Mouse (Mus musculus) activated CD4-positive, CD25-positive, alpha-beta regulatory T cell, adult 4 months (primary cell): ENCODE data around the gene 0610030E20Rik. TPM values are rescaled to one million over a fixed set of nuclear protein-coding genes. Genes with fewer than 3 reads are reported as not detected.
A peak's percentile ranks its signal among the peaks of the same experiment; 100 is the strongest.

Source experiments
- ATAC-seq: one replicate; pipeline ENCODE4 v1.8.0; 2017
- polyA plus RNA-seq, 2 experiments: library from polyadenylated mRNA; unstranded; fragments of 100-300 nt; shearing (Covaris generic); gene quantifications; one replicate each; pipeline ENCODE4 v1.2.1; 2017

Gene 0610030E20Rik
- polyA plus RNA-seq, 2 experiments from 2014 or later, result 18.1 to 20.8 TPM

- no peak for ATAC-seq
These were observed 3.1 kb downstream of the 0610030E20Rik start for GRCm38 (mm10) chr6:72350214-72350613.

GRCm38 (mm10) chr6:72352636-72353405 lies 5.7 kb downstream of the 0610030E20Rik start:
- ATAC-seq, result no peak

DNA sequence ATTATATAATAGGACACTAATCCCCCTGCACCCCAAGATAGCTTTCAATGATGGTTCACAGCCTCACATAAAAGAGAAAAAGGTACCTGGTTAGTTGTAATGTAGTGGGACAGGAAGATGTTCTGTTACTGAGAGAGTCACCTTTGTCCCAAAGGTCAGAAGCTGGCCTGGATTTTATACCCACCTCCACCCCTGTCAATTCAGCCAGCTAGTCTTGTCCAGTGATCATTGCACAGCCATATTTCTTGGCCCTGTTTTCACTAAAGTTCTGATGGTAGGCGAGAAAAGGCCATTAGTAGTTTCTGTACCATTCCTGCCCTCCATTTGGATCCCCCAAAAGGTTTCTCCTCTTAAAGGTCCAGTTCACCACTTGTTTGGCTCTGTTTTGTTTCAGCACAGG lies 6.9 kb downstream of the 0610030E20Rik start:
- no peak for ATAC-seq

GRCm38 (mm10) chr6:72355066-72355911 lies 8.2 kb downstream of the 0610030E20Rik start, which contains the start of gene Tmem150a:
Gene Tmem150a (plus strand): TSS chr6:72355447.
- peak; percentile 53 for ATAC-seq

DNA sequence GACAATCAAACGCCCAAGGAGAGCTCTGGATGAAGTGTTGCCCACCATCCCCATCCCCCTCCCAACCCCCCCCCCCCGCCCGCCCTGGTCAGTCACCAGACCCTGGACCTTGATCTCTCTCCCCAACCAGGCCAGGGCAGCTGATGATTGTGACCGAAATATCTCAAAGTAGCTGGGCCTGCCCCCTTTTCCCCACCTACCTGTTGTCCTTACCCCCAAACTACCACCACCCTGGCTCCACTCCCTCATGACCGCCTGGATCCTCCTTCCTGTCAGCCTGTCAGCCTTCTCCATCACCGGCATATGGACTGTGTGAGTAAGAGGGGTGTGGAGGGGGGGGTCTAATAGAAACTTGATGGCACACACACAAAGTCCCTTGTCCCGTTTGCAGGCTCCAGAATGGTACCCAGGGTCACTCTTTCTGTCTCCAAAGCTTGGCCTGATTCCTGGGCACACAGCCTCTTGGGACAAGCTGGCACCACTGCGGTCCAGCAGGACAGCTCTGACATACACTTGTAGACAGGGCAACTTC lies 8.9 kb downstream of the 0610030E20Rik start:
- ATAC-seq, result no peak

DNA sequence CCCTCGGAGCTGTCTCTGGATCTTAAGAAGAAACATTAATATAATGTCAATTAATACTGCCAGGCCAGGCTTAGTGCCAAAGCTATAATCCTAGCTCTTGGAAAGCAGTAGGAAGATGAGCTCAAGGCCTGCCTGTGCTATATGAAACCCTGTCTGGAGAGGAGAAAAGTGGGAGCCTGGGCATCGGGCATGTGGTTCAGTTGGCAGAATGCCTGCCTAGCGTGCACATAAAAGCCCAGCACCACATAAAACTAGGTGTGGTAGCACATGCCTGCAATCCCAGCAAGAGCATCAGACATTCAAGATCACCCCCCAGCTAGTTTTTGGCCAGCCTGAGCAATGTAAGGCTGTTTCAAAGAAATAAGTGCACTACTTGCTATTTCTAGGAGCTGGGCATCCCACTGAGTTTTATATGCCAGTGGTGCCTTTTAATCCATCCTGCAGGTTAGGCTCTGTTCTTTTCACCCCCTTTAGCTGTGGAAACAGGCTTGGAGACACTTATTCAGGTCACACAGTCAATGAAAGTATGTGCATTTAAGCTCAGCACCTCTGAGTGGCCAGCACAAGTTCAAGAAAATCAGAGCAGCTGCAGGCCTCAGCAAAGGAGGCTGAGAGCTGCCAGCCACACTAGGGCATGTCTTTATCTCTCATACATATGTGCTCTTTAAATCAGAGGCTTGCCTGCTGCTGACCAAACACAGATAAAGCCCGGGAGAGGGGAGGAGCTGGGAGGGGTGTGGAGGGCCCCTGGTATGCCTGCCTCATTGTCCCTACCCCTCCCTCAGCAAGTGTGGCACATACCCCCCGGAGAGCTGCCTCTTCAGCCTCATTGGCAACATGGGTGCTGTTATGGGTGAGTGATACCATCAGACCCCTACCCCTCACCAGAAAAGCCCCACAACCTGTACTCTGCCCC lies 10.3 kb downstream of the 0610030E20Rik start:
- no peak for ATAC-seq

DNA sequence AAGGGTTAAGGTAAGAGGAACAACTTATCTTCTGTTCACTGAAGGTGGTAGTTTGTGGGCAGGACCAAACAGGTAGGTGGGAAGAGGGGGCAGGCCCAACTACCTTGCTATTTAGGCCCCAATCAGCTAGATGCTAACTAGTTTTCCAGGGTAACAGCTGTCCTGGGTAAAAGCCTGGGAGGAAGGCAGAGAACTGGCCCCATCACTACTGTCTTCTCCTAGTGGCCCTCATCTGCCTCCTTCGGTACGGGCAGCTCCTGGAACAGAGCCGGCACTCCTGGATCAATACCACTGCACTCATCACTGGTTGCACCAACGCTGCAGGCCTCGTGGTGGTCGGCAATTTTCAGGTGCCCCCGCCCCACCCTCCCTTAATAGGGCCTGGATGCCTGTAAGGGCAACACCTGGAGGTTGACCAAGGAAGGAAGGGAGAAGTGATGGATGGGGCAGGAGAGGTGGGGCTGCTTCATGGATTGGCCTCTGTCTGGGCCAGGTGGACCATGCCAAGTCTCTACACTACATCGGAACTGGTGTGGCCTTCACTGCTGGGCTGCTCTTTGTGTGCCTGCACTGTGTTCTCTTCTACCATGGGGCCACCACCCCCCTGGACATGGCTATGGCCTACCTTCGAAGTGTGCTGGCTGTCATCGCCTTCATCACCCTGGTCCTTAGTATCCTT lies 11.1 kb downstream of the 0610030E20Rik start:
- no peak for ATAC-seq

DNA sequence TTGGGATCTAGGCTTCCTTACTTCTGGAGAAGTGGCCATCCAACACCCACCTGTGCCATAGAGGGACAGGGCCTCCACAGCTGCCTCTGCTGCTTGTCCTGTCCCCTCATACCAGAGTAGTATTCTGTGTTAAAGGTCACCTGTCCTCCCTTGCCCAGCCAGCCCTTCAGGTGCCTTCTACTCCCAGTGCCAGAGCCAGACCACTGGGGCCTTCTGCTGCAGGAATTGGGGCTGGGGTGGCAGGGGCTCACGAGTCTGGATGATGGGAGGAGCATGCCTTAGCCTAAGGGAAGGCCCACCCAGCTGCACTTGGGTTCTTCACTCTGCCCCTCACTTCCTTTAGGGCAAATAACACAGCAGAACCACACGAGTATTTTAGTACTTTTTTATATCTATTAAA lies 12.2 kb downstream of the 0610030E20Rik start:
- ATAC-seq, result no peak

DNA sequence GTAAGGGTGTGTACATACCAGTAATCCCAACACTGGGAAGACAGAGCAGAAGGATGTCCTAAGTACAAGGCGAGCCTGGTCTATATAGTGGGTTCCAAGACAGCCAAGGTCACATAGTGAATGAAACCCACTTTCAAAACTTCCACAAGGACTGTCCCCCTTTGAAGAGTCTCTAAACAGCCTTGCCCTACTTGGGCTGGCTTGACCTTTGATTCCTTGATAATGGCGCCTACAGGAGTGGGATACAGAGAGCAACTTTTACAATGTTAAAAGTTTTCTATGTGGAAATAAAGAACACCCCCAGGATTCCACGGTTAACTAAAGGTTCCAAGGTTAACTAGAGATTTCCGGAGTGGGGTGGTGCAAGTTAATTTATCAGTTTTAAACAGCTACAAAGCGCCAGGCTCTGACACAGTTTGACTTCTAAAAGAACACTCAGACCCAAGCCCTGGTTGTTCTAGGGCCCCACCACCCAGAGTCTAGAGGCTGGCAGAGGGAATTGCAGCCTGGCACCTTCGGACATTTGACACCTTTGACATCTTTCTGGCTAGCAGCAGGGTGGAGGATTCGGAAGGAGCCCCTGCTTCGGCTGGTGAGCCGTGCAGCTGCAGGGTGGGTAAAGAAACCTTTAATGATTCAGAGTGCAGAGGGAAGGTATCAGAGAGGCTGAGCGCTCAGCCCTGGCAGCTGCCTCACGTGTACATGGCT lies 12.9 kb downstream of the 0610030E20Rik start:
- ATAC-seq, result no peak

DNA sequence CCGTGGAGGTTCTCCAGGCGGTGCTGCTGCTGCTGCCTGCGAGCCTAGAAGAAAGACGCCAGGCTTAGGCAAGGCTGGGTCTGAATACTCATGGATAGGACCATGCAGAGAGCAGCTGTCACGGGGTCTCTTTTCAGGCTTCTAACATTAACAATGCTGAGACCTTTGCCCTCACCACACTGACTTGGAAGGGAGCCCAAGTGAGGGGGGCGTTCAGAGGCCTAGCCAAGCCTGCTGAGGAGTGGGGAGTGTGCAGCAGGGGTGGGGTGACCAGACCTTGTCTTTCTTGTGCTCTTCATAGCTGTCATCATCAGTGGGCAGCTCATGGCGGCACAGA lies 13.4 kb downstream of the 0610030E20Rik start:
- no peak for ATAC-seq

GRCm38 (mm10) chr6:72361121-72361551 lies 14.0 kb downstream of the 0610030E20Rik start:
- no peak for ATAC-seq

- ATAC-seq, result peak; percentile 99
These were observed 15.3 kb downstream of the 0610030E20Rik start for GRCm38 (mm10) chr6:72362132-72363028.

DNA sequence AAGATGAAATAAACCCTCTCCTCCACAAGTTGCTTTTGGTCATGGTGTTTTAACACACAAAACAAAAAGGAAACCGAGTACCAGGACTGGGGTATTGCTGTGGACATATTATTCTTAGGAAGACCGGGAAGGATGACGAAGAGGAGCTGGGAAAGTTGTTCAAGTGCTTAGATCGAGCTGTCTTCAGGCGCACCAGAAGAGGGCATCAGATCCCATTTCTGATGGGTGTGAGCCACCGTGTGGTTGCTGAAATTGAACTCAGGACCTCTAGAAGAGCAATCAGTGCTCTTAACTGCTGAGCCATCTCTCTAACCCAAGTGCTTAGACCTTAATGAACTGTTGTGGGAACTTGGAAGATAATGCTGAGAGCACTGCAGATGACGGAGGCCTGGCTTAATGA lies 16.9 kb downstream of the 0610030E20Rik start:
- no peak for ATAC-seq

- ATAC-seq, result no peak
These were observed 17.9 kb downstream of the 0610030E20Rik start for GRCm38 (mm10) chr6:72364985-72365384.

DNA sequence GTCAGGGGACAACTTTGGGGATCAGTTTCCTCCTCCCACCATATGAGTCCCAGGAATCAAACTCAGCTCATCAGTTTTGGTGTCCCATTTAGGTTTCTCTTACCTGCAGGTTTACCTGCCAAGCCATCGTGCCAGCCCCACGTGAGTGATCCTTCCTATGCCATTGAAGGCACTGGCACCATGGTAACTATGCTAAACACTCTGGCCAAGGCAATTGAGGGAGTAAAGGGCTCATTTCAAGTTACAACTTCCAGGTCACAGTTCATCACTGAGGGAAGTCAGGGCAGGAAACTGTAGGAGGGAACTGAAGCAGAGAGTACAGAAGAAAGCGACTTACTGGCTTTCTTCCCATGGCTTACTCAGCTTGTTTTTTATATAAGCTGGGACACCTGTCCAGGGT lies 19.2 kb downstream of the 0610030E20Rik start:
- ATAC-seq, result no peak

- ATAC-seq, result no peak
These were observed 19.8 kb downstream of the 0610030E20Rik start, which contains the start of gene Rnf181 for GRCm38 (mm10) chr6:72366844-72367443. Gene Rnf181 (minus strand): TSS chr6:72366956.

- no peak for ATAC-seq
These were observed 20.4 kb downstream of the 0610030E20Rik start for GRCm38 (mm10) chr6:72367460-72367974.

- no peak for ATAC-seq
These were observed 22.4 kb downstream of the 0610030E20Rik start for GRCm38 (mm10) chr6:72369557-72369956.

DNA sequence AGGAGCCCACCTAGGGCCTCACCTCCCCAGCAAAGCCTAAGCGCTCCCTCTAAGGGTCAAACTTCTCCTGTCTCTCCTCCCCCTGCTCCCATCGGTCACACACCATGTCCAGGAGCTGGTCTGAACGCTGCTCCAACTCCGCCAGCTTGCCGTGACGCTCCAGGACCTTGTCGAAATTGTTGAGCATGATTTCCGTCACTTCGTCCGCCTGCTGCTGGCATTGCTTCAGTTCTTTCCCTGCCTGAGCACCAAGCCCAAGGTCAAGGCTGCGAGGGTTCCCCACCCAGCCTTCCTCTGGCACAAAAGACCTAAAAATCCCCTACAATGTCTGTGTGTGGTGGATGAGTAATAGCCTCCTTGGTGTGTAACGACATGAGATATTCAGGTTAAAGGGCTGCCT lies 23.0 kb downstream of the 0610030E20Rik start:
- ATAC-seq, result no peak
